Mouse (Mus musculus) urinary bladder, postnatal 0 days (tissue): Measurements from ENCODE around the gene Pth1r. TPM values are rescaled to one million over a fixed set of nuclear protein-coding genes. Genes with fewer than 3 reads are reported as not detected.

Experiments used
- polyA plus RNA-seq: library from polyadenylated mRNA; unstranded; fragments of >200 nt; fragmentation: Nextera tagmentation; extraction: Ambion mirVana; gene quantifications from 2 replicates; pipeline ENCODE4 v1.2.1, GENCODE M21; 2015

Gene Pth1r
- polyA plus RNA-seq, result 16.7 and 20.3 TPM in 2 replicates

DNA sequence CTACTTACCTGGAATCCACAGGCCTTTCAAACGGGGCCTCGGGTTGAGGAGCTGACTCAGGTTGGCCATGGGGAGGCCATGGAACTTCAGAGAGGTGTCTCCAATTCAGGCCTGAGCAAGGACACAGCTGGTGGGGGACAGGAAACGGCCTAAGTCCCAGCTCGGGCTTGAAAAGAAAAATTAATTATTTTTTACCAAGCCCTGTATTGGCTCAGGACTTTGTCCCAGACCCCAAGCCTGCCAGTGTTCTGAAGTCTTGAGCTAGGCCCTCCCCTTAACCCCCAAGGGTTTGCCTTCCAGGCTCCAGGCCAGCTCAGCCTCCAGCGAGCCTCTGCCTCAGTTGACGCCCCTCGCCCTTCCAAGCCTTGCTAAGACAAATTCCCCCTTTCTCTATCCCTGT, at the start of gene Pth1r:
Gene Pth1r, minus strand, starts transcription at position 185 of the 400 bp plus-strand sequence.

GRCm38 (mm10) chr9:110741711-110742294, 5.1 kb downstream of the Pth1r start, which contains the start of gene Myl3:
Myl3 (plus strand) TSS chr9:110741861.

Other genes starting within 250 kb of the Pth1r start
- gene Setd2, start 214.5 kb downstream of the Pth1r start, polyA plus RNA-seq, result 14.8 and 17.2 TPM in 2 replicates
- gene Nradd, start 122.7 kb downstream of the Pth1r start, polyA plus RNA-seq, result 25.0 and 25.1 TPM in 2 replicates
- gene Nbeal2, start 93.0 kb downstream of the Pth1r start, polyA plus RNA-seq, result 5.1 TPM in 2 replicates
- 120 and 139 TPM in 2 replicates for gene Ccdc12, start 90.6 kb downstream of the Pth1r start, polyA plus RNA-seq
- gene Myl3, start 5.3 kb downstream of the Pth1r start, polyA plus RNA-seq, result 0.64 TPM in 1 of 2 replicates, not detected in the other
- not detected in 2 replicates for gene Prss42, start 51.0 kb upstream of the Pth1r start, polyA plus RNA-seq
- not detected in 2 replicates for gene Prss44, start 66.8 kb upstream of the Pth1r start, polyA plus RNA-seq
- not detected in 2 replicates for gene Prss43, start 79.5 kb upstream of the Pth1r start, polyA plus RNA-seq
- not detected in 2 replicates for gene Prss45, start 87.4 kb upstream of the Pth1r start, polyA plus RNA-seq
- 0.31 and 0.69 TPM in 2 replicates for gene Prss46, start 97.4 kb upstream of the Pth1r start, polyA plus RNA-seq
- 0.89 TPM in 1 of 2 replicates, not detected in the other for gene Prss50, start 110.8 kb upstream of the Pth1r start, polyA plus RNA-seq
- 9.5 and 11.0 TPM in 2 replicates for gene Als2cl, start 132.7 kb upstream of the Pth1r start, polyA plus RNA-seq
- gene Tmie, start 133.0 kb upstream of the Pth1r start, polyA plus RNA-seq, result 0.76 and 1.5 TPM in 2 replicates
- gene Fam240a, start 169.7 kb upstream of the Pth1r start, polyA plus RNA-seq, result not detected in 2 replicates
- 0.08 TPM in 1 of 2 replicates, not detected in the other for gene Tdgf1, start 199.0 kb upstream of the Pth1r start, polyA plus RNA-seq
- 0.37 and 0.39 TPM in 2 replicates for gene Lrrc2, start 204.4 kb upstream of the Pth1r start, polyA plus RNA-seq
- gene Rtp3, start 243.4 kb upstream of the Pth1r start, polyA plus RNA-seq, result not detected in 2 replicates